12 mouse cellular contexts compared by ENCODE assay signal in genomic region chr17:45020155-45020930, GRCm38 (mm10).
DNase-seq lines count a peak whose midpoint lies in the region; ATAC-seq and TF ChIP-seq lines count a peak whose summit lies in the region.
"Had no signal": no experiment of that assay in that cellular context is flagged by ENCODE, and none has a peak within 500 bp of the region (broad histone marks: within the 10 kb centered on the region; RNA-seq: fewer than 3 reads in every experiment).

No protein-coding gene starts in this region.

- H3K27me3 ChIP-seq in kidney, embryonic 15.5 days, result no peaks in the 10 kb centered on the region
- no peaks in the 10 kb centered on the region for H3K27me3 ChIP-seq in lung, embryonic 16.5 days (ENCODE audit: control insufficient read depth, insufficient read depth, low read depth, low read length)
- no peaks in the 10 kb centered on the region for H3K27me3 ChIP-seq in forebrain, embryonic 12.5 days
- no peaks in the 10 kb centered on the region for H3K27me3 ChIP-seq in forebrain, postnatal 0 days (ENCODE audit: insufficient read depth, low read length)
- H3K27me3 ChIP-seq: limb, embryonic 15.5 days; midbrain, embryonic 12.5 days had no signal

- H3K4me1 ChIP-seq in kidney, embryonic 15.5 days, result no peaks in the 10 kb centered on the region
- no peaks in the 10 kb centered on the region for H3K4me1 ChIP-seq in lung, embryonic 16.5 days (replicated peaks; ENCODE audit: control insufficient read depth, insufficient read depth, low read length)
- no peaks in the 10 kb centered on the region for H3K4me1 ChIP-seq in forebrain, embryonic 12.5 days
- H3K4me1 ChIP-seq in forebrain, postnatal 0 days (ENCODE audit: insufficient read depth), result no peaks in the 10 kb centered on the region
- H3K4me1 ChIP-seq: limb, embryonic 15.5 days had no signal

- 59% methylated on average over 8 of the region's 8 CpGs for WGBS in kidney, embryonic 15.5 days
- 61% methylated on average over 8 of the region's 8 CpGs for WGBS in lung, embryonic 16.5 days
- WGBS in forebrain, embryonic 12.5 days, result 77% methylated on average over 8 of the region's 8 CpGs
- 66% methylated on average over 8 of the region's 8 CpGs for WGBS in forebrain, postnatal 0 days

- ATAC-seq in kidney, embryonic 15.5 days (replicated peaks; ENCODE audit: low FRiP score), result no peak
- ATAC-seq in lung, embryonic 16.5 days (ENCODE audit: low read depth), result peak; percentile 41; the same call in 1 of the 2 replicates
- no peak for ATAC-seq in forebrain, embryonic 12.5 days (ENCODE audit: low FRiP score)
- ATAC-seq in forebrain, postnatal 0 days, result no peak
- ATAC-seq: hindbrain, embryonic 16.5 days had no signal

- H3K36me3 ChIP-seq in kidney, embryonic 15.5 days, result no peaks in the 10 kb centered on the region
- H3K36me3 ChIP-seq in lung, embryonic 16.5 days (ENCODE audit: control insufficient read depth, insufficient read depth, low read length), result no peaks in the 10 kb centered on the region
- H3K36me3 ChIP-seq in forebrain, embryonic 12.5 days (replicated peaks), result no peaks in the 10 kb centered on the region
- H3K36me3 ChIP-seq in forebrain, postnatal 0 days (ENCODE audit: insufficient read depth), result no peaks in the 10 kb centered on the region
- H3K36me3 ChIP-seq: limb, embryonic 15.5 days; midbrain, embryonic 12.5 days had no signal

- peak; percentile 8 to 14 for DNase-seq in kidney, postnatal 36 days
- peak; percentile 49 for DNase-seq in Muller cell, postnatal 12 days (ENCODE audit: inconsistent ontology term)
- peak; percentile 71 to 81 for DNase-seq in adrenal gland, postnatal 36 days
- DNase-seq in left cerebral cortex, adult 11 months (ENCODE audit: low spot score), result no peak
- DNase-seq in forebrain, postnatal 0 days, result no peak
- DNase-seq: cerebellum, postnatal 14 days had no signal

- no peak overlapping the region for H3K27ac ChIP-seq in kidney, embryonic 15.5 days
- H3K27ac ChIP-seq in lung, embryonic 16.5 days (ENCODE audit: low read length), result no peak overlapping the region
- no peak overlapping the region for H3K27ac ChIP-seq in forebrain, embryonic 12.5 days
- no peak overlapping the region for H3K27ac ChIP-seq in forebrain, postnatal 0 days (ENCODE audit: low read depth, low read length)
- H3K27ac ChIP-seq: limb, embryonic 15.5 days; midbrain, embryonic 12.5 days had no signal

- no peak overlapping the region for H3K4me3 ChIP-seq in kidney, embryonic 15.5 days (replicated peaks)
- H3K4me3 ChIP-seq in lung, embryonic 16.5 days (ENCODE audit: low read length), result no peak overlapping the region
- no peak overlapping the region for H3K4me3 ChIP-seq in forebrain, embryonic 12.5 days (replicated peaks)
- no peak overlapping the region for H3K4me3 ChIP-seq in forebrain, postnatal 0 days (ENCODE audit: low read depth, low read length)
- H3K4me3 ChIP-seq: limb, embryonic 15.5 days; midbrain, embryonic 12.5 days had no signal

- no peak for TF ChIP-seq CTCF in forebrain, postnatal 0 days (IDR thresholded peaks at IDR 0.05; ENCODE audit: low read depth)

- no peak overlapping the region for H3K9ac ChIP-seq in kidney, embryonic 15.5 days
- no peak overlapping the region for H3K9ac ChIP-seq in lung, embryonic 16.5 days (ENCODE audit: low read length)
- H3K9ac ChIP-seq in forebrain, embryonic 12.5 days, result no peak overlapping the region
- no peak overlapping the region for H3K9ac ChIP-seq in forebrain, postnatal 0 days
- H3K9ac ChIP-seq: limb, embryonic 15.5 days; midbrain, embryonic 12.5 days had no signal

- H3K4me2 ChIP-seq in kidney, embryonic 15.5 days, result no peak overlapping the region
- no peak overlapping the region for H3K4me2 ChIP-seq in lung, embryonic 16.5 days (ENCODE audit: low read depth, low read length)
- no peak overlapping the region for H3K4me2 ChIP-seq in forebrain, embryonic 12.5 days
- H3K4me2 ChIP-seq in forebrain, postnatal 0 days (ENCODE audit: low read depth), result no peak overlapping the region
- H3K4me2 ChIP-seq: limb, embryonic 15.5 days; midbrain, embryonic 12.5 days had no signal

- no peaks in the 10 kb centered on the region for H3K9me3 ChIP-seq in kidney, embryonic 15.5 days (replicated peaks)
- no peaks in the 10 kb centered on the region for H3K9me3 ChIP-seq in lung, embryonic 16.5 days (ENCODE audit: control insufficient read depth, low read length)
- H3K9me3 ChIP-seq in forebrain, embryonic 12.5 days, result no peaks in the 10 kb centered on the region
- no peaks in the 10 kb centered on the region for H3K9me3 ChIP-seq in forebrain, postnatal 0 days (ENCODE audit: low read length)
- H3K9me3 ChIP-seq: limb, embryonic 15.5 days; midbrain, embryonic 12.5 days had no signal

Comparison
In these comparisons a context has a peak if more than half of its experiments do, and no peak if none do; other contexts are left out.
1. DNase-seq: peak in kidney, postnatal 36 days (2 of 2), Muller cell, postnatal 12 days (single experiment) and adrenal gland, postnatal 36 days (2 of 2); none in left cerebral cortex, adult 11 months (single experiment) and forebrain, postnatal 0 days (single experiment).